Mouse (Mus musculus) ovary, postnatal 36 days (tissue): Measurements from ENCODE around the gene Cacfd1.

Source experiments
- DNase-seq: peaks from one replicate; pipeline ENCODE4 v3.0.0; 2022; ENCODE audit warnings: low spot score, mixed read lengths

Cacfd1 gene

GRCm38 (mm10) chr2:27009714-27010244 lies at the start of gene Cacfd1:
TSS of gene Cacfd1 (plus strand) at chr2:27009926.
- peak; percentile 87 for DNase-seq

- DNase-seq = no peak
Observed at GRCm38 (mm10) chr2:26960756-26961155, 49.0 kb upstream of the Cacfd1 start.

- peak; percentile 91 for DNase-seq
Observed at GRCm38 (mm10) chr2:26963923-26964723, 45.6 kb upstream of the Cacfd1 start, which contains the start of gene Rexo4. TSS of gene Rexo4 (minus strand) at chr2:26964386.

GRCm38 (mm10) chr2:26964724-26965370 lies 44.9 kb upstream of the Cacfd1 start:
- no peak for DNase-seq

GRCm38 (mm10) chr2:26967262-26967661 lies 42.5 kb upstream of the Cacfd1 start:
- DNase-seq = no peak

GRCm38 (mm10) chr2:26973116-26973515 lies 36.6 kb upstream of the Cacfd1 start, which contains the start of gene Adamts13:
TSS of gene Adamts13 (plus strand) at chr2:26973416.
- DNase-seq = no peak

- no peak for DNase-seq
Observed at GRCm38 (mm10) chr2:26973960-26974359, 35.8 kb upstream of the Cacfd1 start.

GRCm38 (mm10) chr2:26980361-26980760 lies 29.4 kb upstream of the Cacfd1 start:
- no peak for DNase-seq

- DNase-seq = no peak
Observed at GRCm38 (mm10) chr2:26984179-26984578, 25.5 kb upstream of the Cacfd1 start.

GRCm38 (mm10) chr2:26984640-26985039 lies 25.1 kb upstream of the Cacfd1 start:
- DNase-seq = no peak

- no peak for DNase-seq
Observed at GRCm38 (mm10) chr2:26993936-26994335, 15.8 kb upstream of the Cacfd1 start.

GRCm38 (mm10) chr2:26997498-26997897 lies 12.2 kb upstream of the Cacfd1 start:
- no peak for DNase-seq

GRCm38 (mm10) chr2:26997993-26998392 lies 11.7 kb upstream of the Cacfd1 start:
- DNase-seq = no peak

GRCm38 (mm10) chr2:27006255-27006654 lies 3.5 kb upstream of the Cacfd1 start:
- DNase-seq = no peak

- DNase-seq = no peak
Observed at GRCm38 (mm10) chr2:27007701-27008100, 2.0 kb upstream of the Cacfd1 start.

GRCm38 (mm10) chr2:27017802-27018201 lies 8.1 kb downstream of the Cacfd1 start:
- DNase-seq = peak; percentile 59

GRCm38 (mm10) chr2:27019530-27019929 lies 9.8 kb downstream of the Cacfd1 start:
- no peak for DNase-seq

GRCm38 (mm10) chr2:27021103-27021502 lies 11.4 kb downstream of the Cacfd1 start:
- DNase-seq = no peak

- DNase-seq = no peak
Observed at GRCm38 (mm10) chr2:27022612-27023011, 12.9 kb downstream of the Cacfd1 start.

GRCm38 (mm10) chr2:27024136-27024535 lies 14.4 kb downstream of the Cacfd1 start:
- no peak for DNase-seq

GRCm38 (mm10) chr2:27025545-27025944 lies 15.8 kb downstream of the Cacfd1 start:
- DNase-seq = no peak

- no peak for DNase-seq
Observed at GRCm38 (mm10) chr2:27026332-27026731, 16.6 kb downstream of the Cacfd1 start.
